ENCODE assay signal across 15 mouse cellular contexts in the genomic region with DNA sequence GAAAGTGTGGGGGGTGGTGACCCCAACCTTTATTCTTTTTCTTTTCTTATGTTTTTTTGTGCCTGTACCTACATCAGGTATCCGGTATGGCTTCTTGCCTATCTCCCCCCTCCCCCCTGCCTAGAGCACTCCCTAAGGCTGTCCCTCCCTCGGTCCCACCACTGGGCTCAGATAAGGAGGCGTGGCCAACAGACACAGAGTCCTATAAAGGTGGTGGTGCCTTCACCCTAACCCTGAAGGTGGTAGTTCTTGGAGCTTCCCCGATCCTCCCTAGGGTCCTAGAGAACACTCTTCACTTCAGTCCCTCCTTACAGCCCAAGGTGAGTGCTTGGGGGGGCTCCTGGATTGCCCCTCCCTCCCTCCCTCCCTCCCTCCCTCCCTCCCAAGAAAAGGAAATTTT. TPM values are rescaled to one million over a fixed set of nuclear protein-coding genes. Genes with fewer than 3 reads are reported as not detected.
A peak's percentile ranks its signal among the peaks of the same experiment; 100 is the strongest.
DNase-seq lines count a peak whose midpoint lies in the region; ATAC-seq and TF ChIP-seq lines count a peak whose summit lies in the region.
"Had no signal": no experiment of that assay in that cellular context is flagged by ENCODE, and none has a peak within 500 bp of the region (broad histone marks: within the 10 kb centered on the region; RNA-seq: fewer than 3 reads in every experiment).

No protein-coding gene starts in this region.

- H3K4me1 ChIP-seq in forebrain, postnatal 0 days (ENCODE audit: insufficient read depth): 0 out of 2 replicates have a peak, but pooled peaks cover 5% of the 10 kb centered on the region
- no peaks in the 10 kb centered on the region for H3K4me1 ChIP-seq in forebrain, embryonic 14.5 days (ENCODE audit: control insufficient read depth, insufficient read depth, low read length)
- H3K4me1 ChIP-seq in kidney, embryonic 16.5 days (ENCODE audit: insufficient read depth, low read length): peaks cover 11% of the 10 kb centered on the region
- peaks cover 26% of the 10 kb centered on the region for H3K4me1 ChIP-seq in liver, embryonic 15.5 days (replicated peaks)

- ATAC-seq in forebrain, postnatal 0 days: no peak
- ATAC-seq in forebrain, embryonic 14.5 days: no peak
- ATAC-seq in kidney, embryonic 16.5 days (ENCODE audit: low FRiP score, low TSS enrichment): 0 out of 2 replicates have a peak, but pooled peaks have one; percentile 54
- no peak for ATAC-seq in liver, embryonic 15.5 days (ENCODE audit: insufficient read depth)
- ATAC-seq: Patski had no signal

- H3K27ac ChIP-seq in forebrain, postnatal 0 days (ENCODE audit: low read depth, low read length): no peak overlapping the region
- no peak overlapping the region for H3K27ac ChIP-seq in forebrain, embryonic 14.5 days (ENCODE audit: low read depth, low read length)
- no peak overlapping the region for H3K27ac ChIP-seq in kidney, embryonic 16.5 days (ENCODE audit: low read length)
- no peak overlapping the region for H3K27ac ChIP-seq in liver, embryonic 15.5 days (replicated peaks)
- H3K27ac ChIP-seq: macrophage had no signal

- WGBS in forebrain, postnatal 0 days: 16% methylated on average over 4 of the region's 4 CpGs
- WGBS in forebrain, embryonic 14.5 days: 15% methylated on average over 4 of the region's 4 CpGs
- WGBS in kidney, embryonic 16.5 days: 28% methylated on average over 4 of the region's 4 CpGs
- WGBS in liver, embryonic 15.5 days (ENCODE audit: insufficient replicate concordance): 12% methylated on average over 4 of the region's 4 CpGs

- H3K4me2 ChIP-seq in forebrain, postnatal 0 days (ENCODE audit: low read depth): peak overlapping the region; percentile 77
- H3K4me2 ChIP-seq in forebrain, embryonic 14.5 days (ENCODE audit: low read length): no peak overlapping the region
- no peak overlapping the region for H3K4me2 ChIP-seq in kidney, embryonic 16.5 days (replicated peaks; ENCODE audit: low read depth, low read length)
- H3K4me2 ChIP-seq in liver, embryonic 15.5 days: peak overlapping the region; percentile 67

- intact Hi-C loops in left cerebral cortex, postnatal 36 days (cut with DNase I): no loop called here

- no peak overlapping the region for H3K4me3 ChIP-seq in forebrain, postnatal 0 days (ENCODE audit: low read depth, low read length)
- H3K4me3 ChIP-seq in forebrain, embryonic 14.5 days (ENCODE audit: low read depth, low read length): no peak overlapping the region
- no peak overlapping the region for H3K4me3 ChIP-seq in kidney, embryonic 16.5 days (ENCODE audit: low read length)
- no peak overlapping the region for H3K4me3 ChIP-seq in liver, embryonic 15.5 days (replicated peaks)

- TF ChIP-seq CTCF in forebrain, postnatal 0 days (IDR thresholded peaks at IDR 0.05; ENCODE audit: low read depth): no peak

- no peaks in the 10 kb centered on the region for H3K9me3 ChIP-seq in forebrain, postnatal 0 days (ENCODE audit: low read length)
- no peaks in the 10 kb centered on the region for H3K9me3 ChIP-seq in forebrain, embryonic 14.5 days (replicated peaks; ENCODE audit: control insufficient read depth, low read length)
- H3K9me3 ChIP-seq in kidney, embryonic 16.5 days (ENCODE audit: low read length): no peaks in the 10 kb centered on the region
- H3K9me3 ChIP-seq in liver, embryonic 15.5 days (replicated peaks): no peaks in the 10 kb centered on the region

- no peaks in the 10 kb centered on the region for H3K27me3 ChIP-seq in forebrain, postnatal 0 days (ENCODE audit: insufficient read depth, low read length)
- H3K27me3 ChIP-seq in forebrain, embryonic 14.5 days (replicated peaks; ENCODE audit: control insufficient read depth, insufficient read depth, low read length): peaks cover 28% of the 10 kb centered on the region
- H3K27me3 ChIP-seq in kidney, embryonic 16.5 days (ENCODE audit: insufficient read depth, low read length): peaks cover 24% of the 10 kb centered on the region
- peaks cover 55% of the 10 kb centered on the region for H3K27me3 ChIP-seq in liver, embryonic 15.5 days

- H3K36me3 ChIP-seq in forebrain, postnatal 0 days (ENCODE audit: insufficient read depth): no peaks in the 10 kb centered on the region
- no peaks in the 10 kb centered on the region for H3K36me3 ChIP-seq in forebrain, embryonic 14.5 days (ENCODE audit: control insufficient read depth, insufficient read depth, low read length)
- no peaks in the 10 kb centered on the region for H3K36me3 ChIP-seq in kidney, embryonic 16.5 days (ENCODE audit: insufficient read depth, low read length)
- no peaks in the 10 kb centered on the region for H3K36me3 ChIP-seq in liver, embryonic 15.5 days (replicated peaks)

- H3K9ac ChIP-seq in forebrain, postnatal 0 days: no peak overlapping the region
- no peak overlapping the region for H3K9ac ChIP-seq in forebrain, embryonic 14.5 days (ENCODE audit: low read length)
- no peak overlapping the region for H3K9ac ChIP-seq in kidney, embryonic 16.5 days (replicated peaks; ENCODE audit: low read length)
- no peak overlapping the region for H3K9ac ChIP-seq in liver, embryonic 15.5 days

- no peak for DNase-seq in forebrain, postnatal 0 days
- no peak for DNase-seq in forebrain, embryonic 14.5 days (ENCODE audit: low spot score)
- no peak for DNase-seq in kidney, postnatal 25 days
- DNase-seq in MEL-GATA-1-ER (ENCODE audit: extremely low read depth, low read depth): peak; percentile 6
- no peak for DNase-seq in right cerebral cortex, adult 2 months (ENCODE audit: low spot score in 2 of 2)
- DNase-seq in left cerebral cortex, postnatal 36 days (ENCODE audit: low spot score in 2 of 2): no peak

RNA-seq across cellular contexts. Expression of a gene that starts 9.7 kb away (rescaled TPM):
- total RNA-seq in forebrain, postnatal 0 days (2014; rRNA removed): 0.38 and 0.67 TPM in 2 replicates
- 0.30 and 0.42 TPM in 2 replicates for polyA plus RNA-seq in forebrain, postnatal 0 days (2015; fragmentation: Nextera tagmentation; extraction: Ambion mirVana)
- 0.19 TPM in 1 of 2 replicates, not detected in the other for polyA plus RNA-seq in forebrain, embryonic 14.5 days (2014; fragmentation: Nextera tagmentation; extraction: Ambion mirVana)
- polyA plus RNA-seq in kidney, embryonic 16.5 days (2015; fragmentation: Nextera tagmentation; extraction: Ambion mirVana): 0.23 and 0.25 TPM in 2 replicates
- 0.13 and 0.16 TPM in 2 replicates for polyA plus RNA-seq in liver, embryonic 15.5 days (2015; fragmentation: Nextera tagmentation; extraction: Ambion mirVana)
- total RNA-seq in left cerebral cortex, postnatal 36 days (2021): under 1 TPM in 1 of 2 experiments, not detected in 1; 0.22 TPM
- total RNA-seq: hematopoietic stem cell, adult 5-6 weeks had no signal
- polyA plus RNA-seq: macrophage, Patski had no signal

RNA-seq across cellular contexts. Expression of a gene that starts 11.0 kb away (rescaled TPM):
- 7.2 and 10.2 TPM in 2 replicates for total RNA-seq in forebrain, postnatal 0 days (2014; rRNA removed)
- 23.5 and 27.8 TPM in 2 replicates for polyA plus RNA-seq in forebrain, postnatal 0 days (2015; fragmentation: Nextera tagmentation; extraction: Ambion mirVana)
- 27.5 and 28.9 TPM in 2 replicates for polyA plus RNA-seq in forebrain, embryonic 14.5 days (2014; fragmentation: Nextera tagmentation; extraction: Ambion mirVana)
- polyA plus RNA-seq in kidney, embryonic 16.5 days (2015; fragmentation: Nextera tagmentation; extraction: Ambion mirVana): 39.2 and 41.2 TPM in 2 replicates
- polyA plus RNA-seq in liver, embryonic 15.5 days (2015; fragmentation: Nextera tagmentation; extraction: Ambion mirVana): 13.8 and 16.2 TPM in 2 replicates
- 10 to 100 TPM; 13.2 to 14.9 TPM for total RNA-seq in left cerebral cortex, postnatal 36 days (2021)

RNA-seq across cellular contexts. Expression of a gene that starts 13.9 kb away (rescaled TPM):
- not detected in 2 replicates for total RNA-seq in forebrain, postnatal 0 days (2014; rRNA removed)
- polyA plus RNA-seq in forebrain, postnatal 0 days (2015; fragmentation: Nextera tagmentation; extraction: Ambion mirVana): not detected in 2 replicates
- not detected in 2 replicates for polyA plus RNA-seq in forebrain, embryonic 14.5 days (2014; fragmentation: Nextera tagmentation; extraction: Ambion mirVana)
- not detected in 2 replicates for polyA plus RNA-seq in kidney, embryonic 16.5 days (2015; fragmentation: Nextera tagmentation; extraction: Ambion mirVana)
- 0.14 and 0.15 TPM in 2 replicates for polyA plus RNA-seq in liver, embryonic 15.5 days (2015; fragmentation: Nextera tagmentation; extraction: Ambion mirVana)
- not detected for total RNA-seq in left cerebral cortex, postnatal 36 days (2021)
- total RNA-seq: gastrocnemius, adult 8-10 months; hematopoietic stem cell, adult 5-6 weeks; layer of hippocampus, adult 18-20 months; left cerebral cortex, postnatal 14 days had no signal
- polyA plus RNA-seq: macrophage; neural tube, embryonic 14.5 days; Patski had no signal

RNA-seq across cellular contexts. Expression of a gene that starts 43.9 kb away (rescaled TPM):
- 105 and 135 TPM in 2 replicates for total RNA-seq in forebrain, postnatal 0 days (2014; rRNA removed)
- 37.0 and 46.3 TPM in 2 replicates for polyA plus RNA-seq in forebrain, postnatal 0 days (2015; fragmentation: Nextera tagmentation; extraction: Ambion mirVana)
- polyA plus RNA-seq in forebrain, embryonic 14.5 days (2014; fragmentation: Nextera tagmentation; extraction: Ambion mirVana): 29.2 and 29.3 TPM in 2 replicates
- 27.2 and 31.6 TPM in 2 replicates for polyA plus RNA-seq in kidney, embryonic 16.5 days (2015; fragmentation: Nextera tagmentation; extraction: Ambion mirVana)
- polyA plus RNA-seq in liver, embryonic 15.5 days (2015; fragmentation: Nextera tagmentation; extraction: Ambion mirVana): 15.4 and 15.9 TPM in 2 replicates
- total RNA-seq in left cerebral cortex, postnatal 36 days (2021): 10 to 100 TPM; 36.7 to 38.6 TPM

Comparison
In these comparisons a context has a peak if more than half of its experiments do, and no peak if none do; other contexts are left out.
1. H3K4me2 ChIP-seq: peak in forebrain, postnatal 0 days (single experiment) and liver, embryonic 15.5 days (single experiment); none in forebrain, embryonic 14.5 days (single experiment) and kidney, embryonic 16.5 days (single experiment).